Mouse (Mus musculus) retina, adult 2 months (tissue): ENCODE measurements at regions not wholly inside any gene's neighbourhood (a gene's known extent, or its start where the extent isn't known, plus 50 kb on each side); places are given as distances from the start of the nearest gene placed in this dataset.

Source experiments
- DNase-seq: peaks from one replicate; pipeline ENCODE4 v3.0.0-alpha.2; 2012; ENCODE audit warnings: low read depth, low spot score

GRCm38 (mm10) chr15:56045510-56046245 lies 1431.7 kb downstream of the Slc22a22 start:
- DNase-seq: no peak

- DNase-seq: no peak
These were observed 1434.1 kb downstream of the Slc22a22 start for GRCm38 (mm10) chr15:56043282-56043681.

GRCm38 (mm10) chr15:56042449-56042848 lies 1435.0 kb downstream of the Slc22a22 start:
- no peak for DNase-seq

GRCm38 (mm10) chr15:56030007-56030406 lies 1447.4 kb downstream of the Slc22a22 start:
- DNase-seq: no peak

- no peak for DNase-seq
These were observed 1450.1 kb downstream of the Slc22a22 start for GRCm38 (mm10) chr15:56027197-56027818.

- no peak for DNase-seq
These were observed 1452.7 kb downstream of the Slc22a22 start for GRCm38 (mm10) chr15:56024705-56025104.

GRCm38 (mm10) chr15:56023862-56024484 lies 1453.5 kb downstream of the Slc22a22 start:
- no peak for DNase-seq

- no peak for DNase-seq
These were observed 1455.1 kb downstream of the Slc22a22 start for GRCm38 (mm10) chr15:56022315-56022714.

- DNase-seq: no peak
These were observed 1459.3 kb downstream of the Slc22a22 start for GRCm38 (mm10) chr15:56018141-56018540.

GRCm38 (mm10) chr15:56017561-56017960 lies 1459.9 kb downstream of the Slc22a22 start:
- DNase-seq: no peak

GRCm38 (mm10) chr15:56016070-56016469 lies 1461.4 kb downstream of the Slc22a22 start:
- no peak for DNase-seq

- DNase-seq: no peak
These were observed 1463.3 kb downstream of the Slc22a22 start for GRCm38 (mm10) chr15:56014059-56014620.

- DNase-seq: no peak
These were observed 1468.7 kb downstream of the Slc22a22 start for GRCm38 (mm10) chr15:56008603-56009174.

GRCm38 (mm10) chr15:56007376-56007775 lies 1470.0 kb downstream of the Slc22a22 start:
- DNase-seq: no peak

GRCm38 (mm10) chr15:56005361-56005760 lies 1472.1 kb downstream of the Slc22a22 start:
- no peak for DNase-seq

- DNase-seq: no peak
These were observed 1473.5 kb downstream of the Slc22a22 start for GRCm38 (mm10) chr15:56003921-56004320.

- DNase-seq: no peak
These were observed 1477.8 kb downstream of the Slc22a22 start for GRCm38 (mm10) chr15:55999605-56000004.

- DNase-seq: no peak
These were observed 1479.4 kb downstream of the Slc22a22 start for GRCm38 (mm10) chr15:55997977-55998376.

GRCm38 (mm10) chr15:55994680-55995079 lies 1482.7 kb downstream of the Slc22a22 start:
- DNase-seq: no peak

- no peak for DNase-seq
These were observed 1501.6 kb downstream of the Slc22a22 start for GRCm38 (mm10) chr15:55975843-55976242.

- no peak for DNase-seq
These were observed 1510.6 kb downstream of the Slc22a22 start for GRCm38 (mm10) chr15:55966780-55967179.

- DNase-seq: no peak
These were observed 1512.1 kb downstream of the Slc22a22 start for GRCm38 (mm10) chr15:55965296-55965695.
